Mouse (Mus musculus) layer of hippocampus, postnatal 10 days (tissue): Measurements from ENCODE around the gene Gm2035. TPM values are rescaled to one million over a fixed set of nuclear protein-coding genes. Genes with fewer than 3 reads are reported as not detected.
"Not testable (repeated sequence)": the region's sequence is repeated elsewhere in the genome, so short reads cannot be mapped to it uniquely, and the experiment has no call there.

ENCODE experiments used
- DNase-seq, 2 experiments: peaks; one replicate each; pipeline ENCODE4 v3.0.0; 2021; ENCODE audit warnings: low spot score in 2 of 2
- long read RNA-seq: library from polyadenylated mRNA; stranded (forward); transcript quantifications from one replicate; pipeline ENCODE4 v2.0.0, GENCODE M21; 2023
- total RNA-seq, 2 experiments: library from RNA; stranded (reverse); gene quantifications; 2 replicates each; pipeline ENCODE4 v1.2.3; 2021

Gene Gm2035
- total RNA-seq, result not detected
- long read RNA-seq, result 0 reads

- DNase-seq, result not testable (repeated sequence)
These were observed at the start of gene Gm2035 for GRCm38 (mm10) chr12:87919721-87920120. Gm2035 (minus strand) TSS chr12:87919857.

GRCm38 (mm10) chr12:87953780-87954179 lies 34.1 kb upstream of the Gm2035 start, which contains the start of gene Gm2042:
Gm2042 (plus strand) TSS chr12:87954080.
- DNase-seq, result not testable (repeated sequence)

GRCm38 (mm10) chr12:87895070-87895469 lies 24.6 kb downstream of the Gm2035 start, which contains the start of gene Gm2022:
Gm2022 (plus strand) TSS chr12:87895370.
- DNase-seq, result not testable (repeated sequence)

- DNase-seq, result not testable (repeated sequence)
These were observed 45.9 kb downstream of the Gm2035 start, which contains the start of gene Gm2016 for GRCm38 (mm10) chr12:87873772-87874171. Gm2016 (plus strand) TSS chr12:87874072.

Other genes with a start within 250 kb of the Gm2035 start
- gene Gm21319, start 144.1 kb downstream of the Gm2035 start, total RNA-seq, result not detected
- not detected for gene Gm21936, start 124.3 kb downstream of the Gm2035 start, total RNA-seq
- not detected for gene BB287469, start 103.3 kb downstream of the Gm2035 start, total RNA-seq
- gene Gm2001, start 77.5 kb downstream of the Gm2035 start, total RNA-seq, result not detected
- not detected for gene Gm2016, start 45.8 kb downstream of the Gm2035 start, total RNA-seq
- gene Gm2022, start 24.5 kb downstream of the Gm2035 start, total RNA-seq, result not detected
- gene Gm2042, start 34.2 kb upstream of the Gm2035 start, total RNA-seq, result not detected
- gene Gm2075, start 92.0 kb upstream of the Gm2035 start, total RNA-seq, result not detected
- not detected for gene Gm6803, start 98.9 kb upstream of the Gm2035 start, total RNA-seq
- gene Gm2056, start 107.1 kb upstream of the Gm2035 start, total RNA-seq, result not detected
- gene Gm16368, start 163.8 kb upstream of the Gm2035 start, total RNA-seq, result not detected